Mouse (Mus musculus) small intestine, adult 2 months (tissue): ENCODE measurements at regions not wholly inside any gene's neighbourhood (a gene's known extent, or its start where the extent isn't known, plus 50 kb on each side); places are given as distances from the start of the nearest gene placed in this dataset.

Source experiments
- H3K27ac ChIP-seq: fragments of 200-500 bp; 2 replicates; pipeline ENCODE4 v1.5.1; 2012; ENCODE audit warnings: low read depth, low read length, control low read depth, inconsistent platforms; ENCODE audit not compliant: insufficient read depth
- H3K27me3 ChIP-seq: fragments of 200-500 bp; 2 replicates; pipeline ENCODE4 v1.6.1; 2012; ENCODE audit warnings: mild to moderate bottlenecking, moderate library complexity, low read length, inconsistent platforms; ENCODE audit not compliant: control insufficient read depth, insufficient read depth
- H3K36me3 ChIP-seq: fragments of 200-500 bp; 2 replicates; pipeline ENCODE4 v1.6.1; 2012; ENCODE audit warnings: mild to moderate bottlenecking, low read length, control low read depth, inconsistent platforms; ENCODE audit not compliant: control insufficient read depth, insufficient read depth
- H3K4me1 ChIP-seq: fragments of 200-500 bp; 2 replicates; pipeline ENCODE4 v1.6.1; 2012; ENCODE audit warnings: low read length, inconsistent platforms, mixed read lengths; ENCODE audit not compliant: control insufficient read depth, insufficient read depth, insufficient read length
- H3K4me3 ChIP-seq: fragments of 200-500 bp; 2 replicates; pipeline ENCODE4 v1.5.1; 2012; ENCODE audit warnings: low read depth, mild to moderate bottlenecking, control low read depth, inconsistent platforms, low read length, moderate library complexity
- CTCF ChIP-seq: fragments of 200-500 bp; IDR thresholded peaks from 2 replicates; pipeline ENCODE4 v1.5.1; 2012; ENCODE audit warnings: low read depth, mild to moderate bottlenecking, control low read depth, inconsistent platforms, low read length, moderate library complexity, mixed read lengths; ENCODE audit not compliant: insufficient replicate concordance, insufficient read length; ENCODE audit errors: extremely low read depth
- POLR2A ChIP-seq: fragments of 200-500 bp; IDR thresholded peaks from 2 replicates; pipeline ENCODE4 v1.6.1; 2012; ENCODE audit warnings: low read depth, mild to moderate bottlenecking, control low read depth, inconsistent platforms, low read length, moderate library complexity
- WGBS: fragments of 180-500 bp; shearing (Covaris S2); methylation state at CpG from one replicate; pipeline ENCODE4 v1.1.7; 2018; 5-methylcytosine and 5-hydroxymethylcytosine counted together

- Histone ChIP-seq H3K27me3 (no peaks in the 10 kb centered on the region), H3K4me1 (no peaks in the 10 kb centered on the region), H3K4me3 (no peak overlapping the region), H3K36me3 (no peaks in the 10 kb centered on the region), H3K27ac (no peak overlapping the region)
- WGBS = 23% methylated on average over 5 of the region's 5 CpGs
- TF ChIP-seq CTCF (peak; percentile 48; the same call in 1 of the 2 replicates), POLR2A (no peak)
These were observed 318.9 kb downstream of the Mycn start for GRCm38 (mm10) chr12:12622712-12623292.

GRCm38 (mm10) chr12:12621506-12621905 is 320.2 kb downstream of the Mycn start:
- Histone ChIP-seq H3K27ac (no peak overlapping the region), H3K36me3 (no peaks in the 10 kb centered on the region), H3K27me3 (no peaks in the 10 kb centered on the region), H3K4me3 (no peak overlapping the region), H3K4me1 (no peaks in the 10 kb centered on the region)
- TF ChIP-seq POLR2A (no peak), CTCF (no peak)
- 91% methylated on average over 9 of the region's 9 CpGs for WGBS

- Histone ChIP-seq H3K4me3 (no peak overlapping the region), H3K27ac (no peak overlapping the region), H3K27me3 (no peaks in the 10 kb centered on the region), H3K36me3 (no peaks in the 10 kb centered on the region), H3K4me1 (no peaks in the 10 kb centered on the region)
- TF ChIP-seq POLR2A (no peak), CTCF (no peak)
- WGBS = 93% methylated on average over 5 of the region's 5 CpGs
These were observed 321.4 kb downstream of the Mycn start for GRCm38 (mm10) chr12:12620316-12620715.

GRCm38 (mm10) chr12:12619431-12619830 is 322.3 kb downstream of the Mycn start:
- Histone ChIP-seq H3K27ac (no peak overlapping the region), H3K27me3 (no peaks in the 10 kb centered on the region), H3K4me3 (no peak overlapping the region), H3K36me3 (no peaks in the 10 kb centered on the region), H3K4me1 (no peaks in the 10 kb centered on the region)
- WGBS = 64% methylated on average over 5 of the region's 5 CpGs
- no peak for TF ChIP-seq CTCF
- TF ChIP-seq POLR2A = no peak

GRCm38 (mm10) chr12:12612520-12612919 is 329.2 kb downstream of the Mycn start:
- Histone ChIP-seq H3K27ac (no peak overlapping the region), H3K36me3 (no peaks in the 10 kb centered on the region), H3K4me1 (no peaks in the 10 kb centered on the region), H3K27me3 (no peaks in the 10 kb centered on the region), H3K4me3 (no peak overlapping the region)
- WGBS = 86% methylated on average over 3 of the region's 3 CpGs
- TF ChIP-seq POLR2A (no peak), CTCF (no peak)

GRCm38 (mm10) chr12:12610861-12611260 is 330.9 kb downstream of the Mycn start:
- no peaks in the 10 kb centered on the region for H3K36me3 ChIP-seq
- no peak for TF ChIP-seq POLR2A
- no peak for TF ChIP-seq CTCF
- no peak overlapping the region for H3K4me3 ChIP-seq
- WGBS = 65% methylated on average over 4 of the region's 4 CpGs
- H3K27me3 ChIP-seq = no peaks in the 10 kb centered on the region
- H3K4me1 ChIP-seq = no peaks in the 10 kb centered on the region
- no peak overlapping the region for H3K27ac ChIP-seq

- TF ChIP-seq CTCF (no peak), POLR2A (no peak)
- Histone ChIP-seq H3K4me3 (no peak overlapping the region), H3K27ac (no peak overlapping the region), H3K27me3 (no peaks in the 10 kb centered on the region), H3K4me1 (no peaks in the 10 kb centered on the region), H3K36me3 (no peaks in the 10 kb centered on the region)
- WGBS = 93% methylated on average over 4 of the region's 4 CpGs
These were observed 333.7 kb downstream of the Mycn start for GRCm38 (mm10) chr12:12607995-12608394.

- TF ChIP-seq CTCF = no peak
- no peak for TF ChIP-seq POLR2A
- H3K36me3 ChIP-seq = no peaks in the 10 kb centered on the region
- no peaks in the 10 kb centered on the region for H3K4me1 ChIP-seq
- H3K4me3 ChIP-seq = no peak overlapping the region
- no peak overlapping the region for H3K27ac ChIP-seq
- no peaks in the 10 kb centered on the region for H3K27me3 ChIP-seq
- WGBS = 92% methylated on average over 6 of the region's 6 CpGs
These were observed 334.8 kb downstream of the Mycn start for GRCm38 (mm10) chr12:12606911-12607310.
